Mouse (Mus musculus) mammary gland, adult 2 months (tissue): ENCODE data around the gene Ak3. TPM values are rescaled to one million over a fixed set of nuclear protein-coding genes. Genes with fewer than 3 reads are reported as not detected.

Experiments
- polyA plus RNA-seq: library from polyadenylated mRNA; depleted of rRNA; stranded (reverse); fragments of >200 nt; gene quantifications from 2 replicates; pipeline ENCODE4 v1.2.3, GENCODE M21; 2012; ENCODE audit warnings: low replicate concordance; rRNA removed

Ak3 gene
- polyA plus RNA-seq = 94.7 and 111 TPM in 2 replicates

DNA sequence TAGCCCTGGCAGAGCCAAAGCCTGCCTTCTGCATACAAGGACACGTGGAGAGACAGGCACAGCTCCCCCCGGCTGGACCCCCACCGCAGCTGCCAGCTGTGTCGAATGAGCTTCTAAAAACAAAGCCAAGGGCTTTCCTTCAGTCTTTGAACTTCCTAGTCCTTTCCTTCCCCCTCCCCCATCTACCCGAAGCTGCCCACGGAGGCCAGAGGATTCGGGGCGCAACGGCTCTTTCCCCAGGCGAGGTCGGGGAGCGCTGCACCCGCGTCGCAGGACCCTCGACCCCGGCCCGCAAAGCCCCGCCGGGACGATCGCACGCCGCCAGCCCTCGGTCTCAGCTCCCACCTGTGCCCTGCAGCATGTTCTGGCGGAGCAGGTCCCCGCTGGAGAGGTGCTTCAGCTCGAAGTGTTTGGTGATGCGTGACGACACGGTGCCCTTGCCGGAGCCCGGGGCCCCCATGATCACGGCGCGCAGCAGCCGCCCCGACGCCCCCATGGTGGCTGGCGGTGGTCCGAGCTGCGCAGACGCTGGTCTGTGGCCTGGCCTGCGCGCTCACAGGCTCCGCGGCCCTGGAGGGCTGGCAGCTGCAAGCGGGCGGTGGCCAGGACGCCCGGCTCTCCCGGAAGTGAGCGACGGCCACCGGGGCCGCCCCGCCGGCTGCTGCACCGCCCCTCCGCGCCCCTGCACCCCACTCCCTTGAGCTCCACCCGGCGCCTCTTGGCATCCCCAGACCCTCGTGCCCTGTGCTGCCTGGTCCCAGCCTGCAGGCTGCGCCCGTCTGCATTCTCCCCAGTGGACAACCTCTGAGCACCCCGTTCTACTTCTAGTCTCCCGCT, at the start of gene Ak3:
Ak3 (minus strand) TSS at position 628 of the 837 bp plus-strand sequence.

GRCm38 (mm10) chr19:28990194-28990589, 57.6 kb downstream of the Ak3 start, which contains the start of gene Cdc37l1:
TSS of gene Cdc37l1 (plus strand) at chr19:28990352.

Other genes starting within 250 kb of the Ak3 start
- gene Slc1a1, start 212.9 kb downstream of the Ak3 start, polyA plus RNA-seq = 1.3 and 2.3 TPM in 2 replicates
- 9.8 and 19.0 TPM in 2 replicates for gene Plpp6, start 84.0 kb downstream of the Ak3 start, polyA plus RNA-seq
- gene 4430402I18Rik, start 80.2 kb downstream of the Ak3 start, polyA plus RNA-seq = 1.9 and 4.6 TPM in 2 replicates
- gene Cdc37l1, start 57.6 kb downstream of the Ak3 start, polyA plus RNA-seq = 8.5 and 15.4 TPM in 2 replicates
- gene Rcl1, start 53.4 kb upstream of the Ak3 start, polyA plus RNA-seq = 19.6 and 30.1 TPM in 2 replicates
- 9.1 and 9.8 TPM in 2 replicates for gene Jak2, start 203.9 kb upstream of the Ak3 start, polyA plus RNA-seq